Mouse (Mus musculus) megakaryocyte, embryonic 14.5 days (primary cell): ENCODE results near the gene BC048679.

Experiments used
- FLI1 ChIP-seq: IDR thresholded peaks from 2 replicates; pipeline ENCODE4 v1.6.1; 2012; ENCODE audit warnings: low read length, inconsistent platforms, mixed read lengths
- GATA1 ChIP-seq: IDR thresholded peaks from 3 replicates; pipeline ENCODE4 v1.6.1; 2012; ENCODE audit warnings: mixed read lengths, low read length, inconsistent platforms, borderline replicate concordance

- no peak for TF ChIP-seq GATA1
- no peak for TF ChIP-seq FLI1
Measured at GRCm38 (mm10) chr7:81538070-81538675, 40.1 kb upstream of the BC048679 start.
